Mouse (Mus musculus) liver, embryonic 12.5 days (tissue): ENCODE results near the gene Pxn. TPM values are rescaled to one million over a fixed set of nuclear protein-coding genes. Genes with fewer than 3 reads are reported as not detected.
"Not testable (repeated sequence)": the region's sequence is repeated elsewhere in the genome, so short reads cannot be mapped to it uniquely, and the experiment has no call there.

Source experiments
- ATAC-seq: fragments of 200-750 bp; cut with Nextera tagmentation; 2 replicates; pipeline ENCODE4 v1.8.0; 2017; ENCODE audit warnings: moderate number of reproducible peaks, mild to moderate bottlenecking, moderate library complexity
- H3K27ac ChIP-seq: fragments of 300-500 bp; sonication (generic); 2 replicates; pipeline ENCODE4 v1.5.1; 2016; ENCODE audit warnings: mild to moderate bottlenecking
- H3K27me3 ChIP-seq: fragments of 300-500 bp; sonication (generic); replicated peaks from 2 replicates; pipeline ENCODE4 v1.6.1; 2016; ENCODE audit warnings: mild to moderate bottlenecking, moderate library complexity
- H3K36me3 ChIP-seq: fragments of 300-500 bp; sonication (generic); 2 replicates; pipeline ENCODE4 v1.6.1; 2016; ENCODE audit warnings: mild to moderate bottlenecking, moderate library complexity
- H3K4me1 ChIP-seq: fragments of 300-500 bp; sonication (generic); 2 replicates; pipeline ENCODE4 v1.6.1; 2016
- H3K4me2 ChIP-seq: fragments of 300-500 bp; sonication (generic); 2 replicates; pipeline ENCODE4 v1.6.1; 2016; ENCODE audit warnings: mild to moderate bottlenecking, moderate library complexity
- H3K4me3 ChIP-seq: fragments of 300-500 bp; sonication (generic); 2 replicates; pipeline ENCODE4 v1.5.1; 2016; ENCODE audit warnings: mild to moderate bottlenecking, moderate library complexity
- H3K9ac ChIP-seq: fragments of 300-500 bp; sonication (generic); 2 replicates; pipeline ENCODE4 v1.6.1; 2016; ENCODE audit warnings: mild to moderate bottlenecking, moderate library complexity
- H3K9me3 ChIP-seq: fragments of 300-500 bp; sonication (generic); replicated peaks from 2 replicates; pipeline ENCODE4 v1.6.1; 2016; ENCODE audit warnings: mild to moderate bottlenecking, moderate library complexity
- WGBS: fragments of 180-500 bp; shearing (Covaris S2); methylation state at CpG from one replicate; pipeline ENCODE4 v1.1.7; 2016; ENCODE audit not compliant: insufficient replicate concordance; 5-methylcytosine and 5-hydroxymethylcytosine counted together
- polyA plus RNA-seq: library from polyadenylated mRNA; unstranded; fragments of >200 nt; fragmentation: Nextera tagmentation; extraction: Ambion mirVana; gene quantifications from 2 replicates; pipeline ENCODE4 v1.2.1, GENCODE M21; 2016

Pxn gene
- polyA plus RNA-seq, 1 experiment from 2014 or later = 17.4 TPM

DNA sequence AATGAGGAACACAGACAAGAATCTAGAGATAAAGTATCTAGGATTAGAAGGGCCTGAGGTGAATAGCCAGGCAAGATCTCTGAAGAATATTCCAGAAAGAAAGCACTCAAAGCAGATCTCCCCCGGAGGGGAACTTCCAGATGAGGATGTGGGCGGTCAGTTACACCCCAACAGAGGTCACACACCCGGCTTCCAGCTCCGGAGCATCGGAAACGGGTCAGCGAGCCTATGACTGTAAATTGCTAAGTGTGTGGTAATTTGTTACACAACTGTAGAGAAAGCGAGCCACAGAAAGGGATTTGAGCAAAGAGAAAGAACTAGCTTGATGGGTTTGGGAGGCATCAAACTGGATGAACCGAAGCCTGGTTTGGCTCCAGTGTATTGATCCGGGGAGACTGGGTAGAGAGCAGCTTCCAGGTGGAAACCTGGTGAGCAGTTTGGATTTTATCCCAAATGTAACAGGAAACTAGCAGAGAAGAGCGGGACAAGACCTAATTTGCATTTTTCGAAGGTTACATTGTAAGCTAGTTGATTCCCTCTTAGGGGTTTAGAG lies 6.0 kb upstream of the Pxn start:
- 63% methylated on average over 12 of the region's 12 CpGs for WGBS

DNA sequence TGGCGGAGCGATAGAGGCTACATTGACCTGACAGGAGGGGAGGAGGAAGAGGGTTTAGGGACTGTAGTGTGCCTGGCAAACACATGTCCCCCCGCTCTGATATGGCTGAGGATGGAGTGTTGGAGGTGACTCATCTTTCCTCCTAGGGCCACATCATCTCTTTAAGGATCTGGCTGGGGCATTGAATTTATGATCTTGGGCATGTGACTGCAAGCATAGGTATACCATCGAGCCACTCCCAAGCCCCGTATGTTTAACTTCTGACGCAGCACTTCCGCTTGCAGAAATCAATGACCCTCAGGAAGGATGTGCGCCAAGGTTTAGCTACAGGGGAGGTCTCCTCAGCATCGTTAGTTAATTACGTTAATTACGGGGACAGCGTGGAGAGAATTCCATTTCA lies 3.4 kb upstream of the Pxn start:
- Histone ChIP-seq H3K36me3 (no peaks in the 10 kb centered on the region), H3K4me2 (no peak overlapping the region), H3K9me3 (no peaks in the 10 kb centered on the region), H3K27ac (no peak overlapping the region), H3K4me1 (peaks cover 31% of the 10 kb centered on the region), H3K9ac (no peak overlapping the region), H3K27me3 (peaks cover 5% of the 10 kb centered on the region; the same call in 1 of the 2 replicates), H3K4me3 (no peak overlapping the region)
- ATAC-seq = no peak
- WGBS = 57% methylated on average over 12 of the region's 12 CpGs

More for the DNA sequence above, 6.0 kb upstream of the Pxn start:
- Histone ChIP-seq H3K27me3 (peaks cover under 1% of the 10 kb centered on the region; the same call in 1 of the 2 replicates), H3K4me2 (no peak overlapping the region), H3K27ac (no peak overlapping the region), H3K9me3 (no peaks in the 10 kb centered on the region), H3K4me3 (no peak overlapping the region), H3K9ac (no peak overlapping the region), H3K4me1 (peaks cover 22% of the 10 kb centered on the region), H3K36me3 (no peaks in the 10 kb centered on the region)
- ATAC-seq = no peak

GRCm38 (mm10) chr5:115505617-115506016 lies 859 bp upstream of the Pxn start:
- WGBS = 71% methylated on average over 4 of the region's 4 CpGs

DNA sequence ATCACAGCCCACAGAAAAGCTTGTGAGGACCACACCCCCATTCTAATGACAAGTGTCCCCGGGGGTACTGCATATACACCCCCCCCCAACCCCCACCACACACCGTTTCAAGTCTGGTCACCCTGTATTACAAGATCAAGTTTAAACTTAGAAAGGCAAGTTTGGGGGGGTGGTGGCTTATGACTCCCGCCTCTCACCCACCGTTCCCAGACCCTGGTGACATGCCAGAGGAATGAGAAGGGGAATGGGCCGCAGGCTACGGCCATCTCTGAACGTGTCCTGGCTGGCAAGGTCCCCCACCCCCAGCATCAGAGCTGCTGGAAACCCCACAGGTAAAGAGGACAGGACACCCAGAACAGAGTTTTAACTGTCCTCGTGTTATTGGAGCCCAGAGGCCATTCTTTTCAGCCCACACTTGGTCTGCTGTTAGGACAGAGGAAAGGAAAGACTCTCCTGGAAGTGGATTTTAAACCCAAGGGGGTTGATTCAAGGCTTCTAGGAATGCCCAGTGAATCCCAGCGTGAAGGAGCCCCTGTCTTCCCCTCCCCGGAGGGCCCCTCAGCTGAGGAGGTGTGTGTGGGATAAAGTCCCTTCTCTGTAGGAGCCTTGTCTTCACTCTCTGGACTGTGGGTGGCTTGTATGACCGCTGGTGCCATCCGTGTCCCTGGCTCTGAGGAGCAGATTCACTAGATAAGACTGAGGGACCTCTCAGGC lies 948 bp downstream of the Pxn start:
- Histone ChIP-seq H3K36me3 (no peaks in the 10 kb centered on the region), H3K4me1 (peaks cover 55% of the 10 kb centered on the region), H3K4me3 (peak overlapping the region; percentile 72), H3K9ac (peak overlapping the region; percentile 82), H3K27ac (no peak overlapping the region), H3K4me2 (peak overlapping the region; percentile 96), H3K9me3 (no peaks in the 10 kb centered on the region), H3K27me3 (peaks cover 5% of the 10 kb centered on the region; the same call in 1 of the 2 replicates)
- ATAC-seq = no peak
- WGBS = 15% methylated on average over 12 of the region's 12 CpGs

More at GRCm38 (mm10) chr5:115505617-115506016, 859 bp upstream of the Pxn start:
- not testable (repeated sequence) for H3K36me3 ChIP-seq, H3K4me2 ChIP-seq, ATAC-seq, H3K9me3 ChIP-seq, H3K4me3 ChIP-seq, H3K27ac ChIP-seq, H3K27me3 ChIP-seq, H3K9ac ChIP-seq
- H3K4me1 ChIP-seq = peaks cover 44% of the 10 kb centered on the region

- Histone ChIP-seq H3K9ac (peak overlapping the region; percentile 82; the same call in 1 of the 2 replicates), H3K4me1 (peaks cover 51% of the 10 kb centered on the region), H3K36me3 (no peaks in the 10 kb centered on the region), H3K4me3 (peak overlapping the region; percentile 72), H3K27me3 (peaks cover 5% of the 10 kb centered on the region; the same call in 1 of the 2 replicates), H3K9me3 (no peaks in the 10 kb centered on the region), H3K4me2 (peak overlapping the region; percentile 96), H3K27ac (no peak overlapping the region)
- WGBS = 54% methylated on average over 18 of the region's 18 CpGs
- ATAC-seq = no peak
These were observed 1.7 kb downstream of the Pxn start for GRCm38 (mm10) chr5:115507981-115508858.

DNA sequence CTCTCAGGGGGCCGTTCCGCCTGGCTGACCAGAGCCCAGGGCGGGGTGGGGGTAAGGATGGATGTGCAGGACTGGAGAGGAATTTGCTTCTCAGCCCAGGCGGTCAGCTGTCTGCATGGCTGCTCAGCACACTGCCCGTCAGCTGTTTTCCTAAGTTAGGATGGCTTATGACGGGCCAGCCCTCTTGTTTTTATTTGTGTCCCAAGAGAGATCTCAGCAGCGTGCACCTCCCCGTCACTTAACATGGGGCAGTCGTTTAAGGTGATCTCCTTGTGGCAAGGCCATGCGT lies 2.3 kb downstream of the Pxn start:
- peaks cover 54% of the 10 kb centered on the region for H3K4me1 ChIP-seq
- H3K9ac ChIP-seq = 0 out of 2 replicates have a peak overlapping the region, but pooled peaks have one; percentile 82
- H3K27ac ChIP-seq = no peak overlapping the region
- no peaks in the 10 kb centered on the region for H3K36me3 ChIP-seq
- no peaks in the 10 kb centered on the region for H3K9me3 ChIP-seq
- peak overlapping the region; percentile 96 for H3K4me2 ChIP-seq
- H3K4me3 ChIP-seq = peak overlapping the region; percentile 72
- 47% methylated on average over 10 of the region's 10 CpGs for WGBS
- ATAC-seq = no peak
- H3K27me3 ChIP-seq = peaks cover 5% of the 10 kb centered on the region; the same call in 1 of the 2 replicates

- Histone ChIP-seq H3K4me1 (peaks cover 59% of the 10 kb centered on the region), H3K27ac (peak overlapping the region; percentile 50), H3K9ac (peak overlapping the region; percentile 34; the same call in 1 of the 2 replicates), H3K4me3 (no peak overlapping the region; the same call in 1 of the 2 replicates), H3K27me3 (peaks cover 5% of the 10 kb centered on the region; the same call in 1 of the 2 replicates), H3K4me2 (peak overlapping the region; percentile 96), H3K36me3 (no peaks in the 10 kb centered on the region), H3K9me3 (no peaks in the 10 kb centered on the region)
- 22% methylated on average over 15 of the region's 15 CpGs for WGBS
- no peak for ATAC-seq
These were observed 2.9 kb downstream of the Pxn start for GRCm38 (mm10) chr5:115509321-115509761.

GRCm38 (mm10) chr5:115509790-115510689 lies 3.6 kb downstream of the Pxn start:
- Histone ChIP-seq H3K4me3 (no peak overlapping the region; the same call in 1 of the 2 replicates), H3K4me2 (peak overlapping the region; percentile 96), H3K27me3 (peaks cover 5% of the 10 kb centered on the region; the same call in 1 of the 2 replicates), H3K9ac (peak overlapping the region; percentile 34; the same call in 1 of the 2 replicates), H3K36me3 (no peaks in the 10 kb centered on the region), H3K27ac (peak overlapping the region; percentile 50), H3K9me3 (no peaks in the 10 kb centered on the region), H3K4me1 (peaks cover 66% of the 10 kb centered on the region)
- ATAC-seq = no peak
- WGBS = 49% methylated on average over 15 of the region's 15 CpGs

- WGBS = 69% methylated on average over 7 of the region's 7 CpGs
- no peaks in the 10 kb centered on the region for H3K27me3 ChIP-seq
- no peak overlapping the region for H3K27ac ChIP-seq
- no peak for ATAC-seq
- no peak overlapping the region for H3K9ac ChIP-seq
- peaks cover 79% of the 10 kb centered on the region for H3K4me1 ChIP-seq
- no peak overlapping the region for H3K4me3 ChIP-seq
- H3K9me3 ChIP-seq = no peaks in the 10 kb centered on the region
- H3K4me2 ChIP-seq = no peak overlapping the region
- no peaks in the 10 kb centered on the region for H3K36me3 ChIP-seq
These were observed 5.9 kb downstream of the Pxn start for GRCm38 (mm10) chr5:115512375-115512774.

DNA sequence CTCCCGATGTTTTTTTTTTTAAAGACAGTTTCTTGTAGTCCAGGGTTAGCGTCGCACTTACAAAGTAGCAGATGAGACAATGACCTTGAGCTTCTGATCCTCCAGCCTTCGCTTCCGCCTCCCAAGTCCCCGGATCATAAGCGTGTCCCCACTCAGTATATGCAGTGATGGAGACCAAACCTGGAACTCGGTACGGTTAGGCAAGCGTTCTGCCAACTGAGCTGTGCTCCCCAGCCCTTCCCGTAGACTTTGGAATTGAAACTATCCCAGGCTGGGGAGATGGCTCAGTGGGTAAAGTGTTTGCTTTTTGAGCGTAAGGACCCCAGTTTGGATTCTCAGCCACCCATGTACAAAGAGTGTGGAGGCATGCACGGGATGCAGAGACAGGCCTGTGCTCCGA lies 6.8 kb downstream of the Pxn start:
- H3K27ac ChIP-seq = no peak overlapping the region
- no peak overlapping the region for H3K9ac ChIP-seq
- 84% methylated on average over 14 of the region's 14 CpGs for WGBS
- no peak for ATAC-seq
- H3K4me1 ChIP-seq = peaks cover 71% of the 10 kb centered on the region
- no peaks in the 10 kb centered on the region for H3K27me3 ChIP-seq
- H3K9me3 ChIP-seq = no peaks in the 10 kb centered on the region
- H3K36me3 ChIP-seq = no peaks in the 10 kb centered on the region
- H3K4me3 ChIP-seq = no peak overlapping the region
- H3K4me2 ChIP-seq = no peak overlapping the region

DNA sequence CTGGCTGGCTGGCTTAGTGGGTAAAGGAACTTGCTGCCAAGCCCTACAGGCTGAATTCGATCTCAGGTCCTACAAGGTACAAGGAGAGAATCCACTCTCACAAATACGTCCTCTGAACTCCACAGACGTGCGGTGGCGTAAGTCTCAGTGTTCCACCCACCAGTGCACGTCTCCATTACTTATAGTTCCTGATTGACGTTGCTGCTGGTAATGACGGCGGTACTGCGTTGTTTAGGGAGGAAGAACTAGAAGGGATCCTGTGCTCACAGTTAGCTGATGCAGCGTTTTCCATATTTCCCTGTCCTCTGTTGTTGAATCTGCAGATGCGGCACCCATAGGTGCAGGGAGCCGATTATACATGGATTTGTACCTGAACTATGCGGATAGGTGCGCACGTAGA lies 7.2 kb downstream of the Pxn start:
- Histone ChIP-seq H3K4me3 (no peak overlapping the region), H3K9me3 (no peaks in the 10 kb centered on the region), H3K27me3 (no peaks in the 10 kb centered on the region), H3K4me2 (no peak overlapping the region), H3K36me3 (no peaks in the 10 kb centered on the region), H3K4me1 (peaks cover 66% of the 10 kb centered on the region), H3K9ac (no peak overlapping the region), H3K27ac (0 out of 2 replicates have a peak overlapping the region, but pooled peaks have one; percentile 28)
- no peak for ATAC-seq
- WGBS = 84% methylated on average over 16 of the region's 16 CpGs
